Mouse (Mus musculus): ENCODE results near the gene Ndufa4. TPM values are rescaled to one million over a fixed set of nuclear protein-coding genes. Genes with fewer than 3 reads are reported as not detected.

The Ndufa4 gene
- polyA plus RNA-seq (2014; fragmentation: Nextera tagmentation; extraction: Ambion mirVana), result 1,211 and 1,550 TPM in 2 replicates

GRCm38 (mm10) chr6:11907269-11908032, at the start of gene Ndufa4, which contains the start of gene Phf14:
Gene Ndufa4 (minus strand): TSS chr6:11907497.
Gene Phf14 (plus strand): TSS chr6:11907809.
- H3K27ac ChIP-seq (ENCODE audit: low read depth, low read length), result peak within 1 kb of the TSS; percentile 45
- H3K27me3 ChIP-seq (ENCODE audit: control insufficient read depth, insufficient read depth, low read length), result no peaks in the 10 kb centered on the region
- peak within 1 kb of the TSS; percentile 72 for H3K4me2 ChIP-seq (ENCODE audit: low read depth, low read length)
- H3K9me3 ChIP-seq (ENCODE audit: control insufficient read depth, low read length), result no peaks in the 10 kb centered on the region
- H3K4me3 ChIP-seq (ENCODE audit: low read depth, low read length), result peak within 1 kb of the TSS; percentile 62
- WGBS, result under 1% methylated on average over 59 of the region's 59 CpGs
- H3K4me1 ChIP-seq (ENCODE audit: control insufficient read depth, insufficient read depth, low read length), result peaks cover 13% of the 10 kb centered on the region
- peak within 1 kb of the TSS; percentile 68 for H3K9ac ChIP-seq (replicated peaks; ENCODE audit: low read depth, low read length)
- ATAC-seq (ENCODE audit: low read depth), result peak; percentile 98
- H3K36me3 ChIP-seq (ENCODE audit: control insufficient read depth, insufficient read depth, low read length), result peaks cover 3% of the 10 kb centered on the region; the same call in 1 of the 2 replicates

GRCm38 (mm10) chr6:11948100-11948499, 40.8 kb upstream of the Ndufa4 start:
- H3K36me3 ChIP-seq (ENCODE audit: control insufficient read depth, insufficient read depth, low read length), result peaks cover 3% of the 10 kb centered on the region; the same call in 1 of the 2 replicates
- no peaks in the 10 kb centered on the region for H3K4me1 ChIP-seq (ENCODE audit: control insufficient read depth, insufficient read depth, low read length)
- H3K9me3 ChIP-seq (ENCODE audit: control insufficient read depth, low read length), result no peaks in the 10 kb centered on the region
- ATAC-seq (ENCODE audit: low read depth), result no peak
- no peak overlapping the region for H3K9ac ChIP-seq (replicated peaks; ENCODE audit: low read depth, low read length)
- no peaks in the 10 kb centered on the region for H3K27me3 ChIP-seq (ENCODE audit: control insufficient read depth, insufficient read depth, low read length)
- no peak overlapping the region for H3K4me3 ChIP-seq (ENCODE audit: low read depth, low read length)
- WGBS, result 100% methylated on average over 1 of the region's 1 CpGs
- H3K4me2 ChIP-seq (ENCODE audit: low read depth, low read length), result no peak overlapping the region
- no peak overlapping the region for H3K27ac ChIP-seq (ENCODE audit: low read depth, low read length)

- no peak overlapping the region for H3K4me2 ChIP-seq (ENCODE audit: low read depth, low read length)
- no peak overlapping the region for H3K27ac ChIP-seq (ENCODE audit: low read depth, low read length)
- H3K27me3 ChIP-seq (ENCODE audit: control insufficient read depth, insufficient read depth, low read length), result no peaks in the 10 kb centered on the region
- no peaks in the 10 kb centered on the region for H3K9me3 ChIP-seq (ENCODE audit: control insufficient read depth, low read length)
- no peak for ATAC-seq (ENCODE audit: low read depth)
- H3K9ac ChIP-seq (replicated peaks; ENCODE audit: low read depth, low read length), result no peak overlapping the region
- H3K4me1 ChIP-seq (ENCODE audit: control insufficient read depth, insufficient read depth, low read length), result no peaks in the 10 kb centered on the region
- 94% methylated on average over 4 of the region's 4 CpGs for WGBS
- H3K4me3 ChIP-seq (ENCODE audit: low read depth, low read length), result no peak overlapping the region
- H3K36me3 ChIP-seq (ENCODE audit: control insufficient read depth, insufficient read depth, low read length), result peaks cover 5% of the 10 kb centered on the region; the same call in 1 of the 2 replicates
These were observed 34.8 kb upstream of the Ndufa4 start for GRCm38 (mm10) chr6:11942089-11942488.

GRCm38 (mm10) chr6:11940895-11941294, 33.6 kb upstream of the Ndufa4 start:
- Histone ChIP-seq H3K27me3 (ENCODE audit: control insufficient read depth, insufficient read depth, low read length) (no peaks in the 10 kb centered on the region), H3K36me3 (ENCODE audit: control insufficient read depth, insufficient read depth, low read length) (peaks cover 5% of the 10 kb centered on the region; the same call in 1 of the 2 replicates), H3K9ac (replicated peaks; ENCODE audit: low read depth, low read length) (no peak overlapping the region), H3K4me3 (ENCODE audit: low read depth, low read length) (no peak overlapping the region), H3K9me3 (ENCODE audit: control insufficient read depth, low read length) (no peaks in the 10 kb centered on the region), H3K4me2 (ENCODE audit: low read depth, low read length) (no peak overlapping the region), H3K27ac (ENCODE audit: low read depth, low read length) (no peak overlapping the region), H3K4me1 (ENCODE audit: control insufficient read depth, insufficient read depth, low read length) (no peaks in the 10 kb centered on the region)
- no peak for ATAC-seq (ENCODE audit: low read depth)

- ATAC-seq (ENCODE audit: low read depth), result no peak
These were observed 26.1 kb upstream of the Ndufa4 start for GRCm38 (mm10) chr6:11933403-11933802.

GRCm38 (mm10) chr6:11927485-11927884, 20.2 kb upstream of the Ndufa4 start:
- Histone ChIP-seq H3K36me3 (ENCODE audit: control insufficient read depth, insufficient read depth, low read length) (peaks cover 4% of the 10 kb centered on the region; the same call in 1 of the 2 replicates), H3K27ac (ENCODE audit: low read depth, low read length) (no peak overlapping the region), H3K4me2 (ENCODE audit: low read depth, low read length) (peak overlapping the region; percentile 81; the same call in 1 of the 2 replicates), H3K27me3 (ENCODE audit: control insufficient read depth, insufficient read depth, low read length) (no peaks in the 10 kb centered on the region), H3K9ac (replicated peaks; ENCODE audit: low read depth, low read length) (no peak overlapping the region), H3K9me3 (ENCODE audit: control insufficient read depth, low read length) (no peaks in the 10 kb centered on the region), H3K4me1 (ENCODE audit: control insufficient read depth, insufficient read depth, low read length) (peaks cover 24% of the 10 kb centered on the region), H3K4me3 (ENCODE audit: low read depth, low read length) (no peak overlapping the region)
- WGBS, result 85% methylated on average over 6 of the region's 6 CpGs
- no peak for ATAC-seq (ENCODE audit: low read depth)

More at GRCm38 (mm10) chr6:11933403-11933802, 26.1 kb upstream of the Ndufa4 start:
- H3K9me3 ChIP-seq (ENCODE audit: control insufficient read depth, low read length), result no peaks in the 10 kb centered on the region
- H3K9ac ChIP-seq (replicated peaks; ENCODE audit: low read depth, low read length), result no peak overlapping the region
- H3K27ac ChIP-seq (ENCODE audit: low read depth, low read length), result no peak overlapping the region
- H3K36me3 ChIP-seq (ENCODE audit: control insufficient read depth, insufficient read depth, low read length), result peaks cover 7% of the 10 kb centered on the region
- WGBS, result 94% methylated on average over 7 of the region's 7 CpGs
- H3K4me3 ChIP-seq (ENCODE audit: low read depth, low read length), result no peak overlapping the region
- no peaks in the 10 kb centered on the region for H3K27me3 ChIP-seq (ENCODE audit: control insufficient read depth, insufficient read depth, low read length)
- H3K4me1 ChIP-seq (ENCODE audit: control insufficient read depth, insufficient read depth, low read length), result peaks cover 8% of the 10 kb centered on the region; the same call in 1 of the 2 replicates
- no peak overlapping the region for H3K4me2 ChIP-seq (ENCODE audit: low read depth, low read length)

DNA sequence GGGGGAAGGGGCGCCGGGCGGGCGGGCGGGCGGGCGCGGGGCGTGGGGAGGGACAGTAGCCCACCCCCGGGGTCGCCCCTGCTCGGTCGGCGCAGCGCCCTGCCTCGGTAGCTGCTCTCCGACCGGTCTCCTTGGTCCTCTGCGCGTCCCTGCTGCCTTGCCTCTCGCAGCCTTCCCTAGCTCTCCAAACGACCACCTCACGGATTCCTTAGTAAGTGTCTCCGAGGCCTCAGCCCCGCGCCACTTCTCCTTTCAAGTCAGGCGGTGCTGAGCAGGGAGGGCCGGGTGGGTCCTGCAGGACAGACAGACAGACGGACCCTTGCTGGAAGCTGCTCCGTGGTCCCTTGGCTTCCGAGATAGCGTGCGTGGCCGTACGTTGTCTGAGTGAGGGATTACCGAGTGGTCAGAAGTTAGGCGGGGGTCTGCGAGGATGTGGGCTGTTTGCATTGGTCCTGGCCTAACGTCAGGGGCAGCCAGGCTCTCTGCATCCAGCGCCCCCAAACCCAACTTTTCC, 18.8 kb upstream of the Ndufa4 start:
- H3K9me3 ChIP-seq (ENCODE audit: control insufficient read depth, low read length), result no peaks in the 10 kb centered on the region
- peaks cover 4% of the 10 kb centered on the region; the same call in 1 of the 2 replicates for H3K36me3 ChIP-seq (ENCODE audit: control insufficient read depth, insufficient read depth, low read length)
- no peaks in the 10 kb centered on the region for H3K27me3 ChIP-seq (ENCODE audit: control insufficient read depth, insufficient read depth, low read length)
- peak overlapping the region; percentile 99 for H3K27ac ChIP-seq (ENCODE audit: low read depth, low read length)
- peak; percentile 89 for ATAC-seq (ENCODE audit: low read depth)
- H3K4me1 ChIP-seq (ENCODE audit: control insufficient read depth, insufficient read depth, low read length), result peaks cover 24% of the 10 kb centered on the region
- peak overlapping the region; percentile 99 for H3K9ac ChIP-seq (replicated peaks; ENCODE audit: low read depth, low read length)
- peak overlapping the region; percentile 81 for H3K4me2 ChIP-seq (ENCODE audit: low read depth, low read length)
- H3K4me3 ChIP-seq (ENCODE audit: low read depth, low read length), result peak overlapping the region; percentile 81
- WGBS, result under 1% methylated on average over 30 of the region's 40 CpGs

DNA sequence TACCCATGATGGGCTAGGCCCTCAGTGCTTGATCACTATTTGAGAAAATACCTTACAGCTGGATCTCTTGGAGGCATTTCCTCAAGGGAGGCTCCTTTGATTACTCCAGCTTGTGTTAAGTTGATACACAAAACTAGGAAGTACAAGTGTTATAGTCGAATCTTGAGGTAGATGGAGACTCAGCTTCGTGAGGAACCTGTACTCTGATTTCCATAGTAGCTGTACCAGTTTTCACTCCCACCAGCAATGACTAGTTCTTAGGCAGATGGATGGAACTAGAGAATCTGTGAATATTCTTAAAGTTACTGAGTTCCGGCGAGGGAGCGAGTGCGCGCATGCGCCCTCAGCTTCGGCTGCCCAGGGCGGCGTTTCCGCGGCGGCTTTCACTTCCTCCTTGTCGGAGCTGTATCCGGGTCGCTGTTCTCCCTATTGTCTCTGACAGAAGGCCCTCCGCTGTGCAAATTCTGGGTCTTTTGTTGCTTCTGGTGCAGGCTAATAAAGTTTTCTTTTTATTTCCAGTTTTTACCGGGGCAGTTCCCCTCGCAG, 18.3 kb upstream of the Ndufa4 start:
- WGBS, result 1% methylated on average over 20 of the region's 20 CpGs
- H3K4me1 ChIP-seq (ENCODE audit: control insufficient read depth, insufficient read depth, low read length), result peaks cover 24% of the 10 kb centered on the region
- H3K4me3 ChIP-seq (ENCODE audit: low read depth, low read length), result peak overlapping the region; percentile 81
- H3K27me3 ChIP-seq (ENCODE audit: control insufficient read depth, insufficient read depth, low read length), result no peaks in the 10 kb centered on the region
- H3K36me3 ChIP-seq (ENCODE audit: control insufficient read depth, insufficient read depth, low read length), result peaks cover 4% of the 10 kb centered on the region; the same call in 1 of the 2 replicates
- H3K27ac ChIP-seq (ENCODE audit: low read depth, low read length), result peak overlapping the region; percentile 99
- H3K9ac ChIP-seq (replicated peaks; ENCODE audit: low read depth, low read length), result peak overlapping the region; percentile 99
- H3K4me2 ChIP-seq (ENCODE audit: low read depth, low read length), result peak overlapping the region; percentile 81
- no peaks in the 10 kb centered on the region for H3K9me3 ChIP-seq (ENCODE audit: control insufficient read depth, low read length)
- peak; percentile 97 for ATAC-seq (ENCODE audit: low read depth)

- ATAC-seq (ENCODE audit: low read depth), result no peak
- H3K4me1 ChIP-seq (ENCODE audit: control insufficient read depth, insufficient read depth, low read length), result peaks cover 13% of the 10 kb centered on the region
- H3K4me2 ChIP-seq (ENCODE audit: low read depth, low read length), result peak overlapping the region; percentile 72
- 0 out of 2 replicates have a peak, but pooled peaks cover 3% of the 10 kb centered on the region for H3K36me3 ChIP-seq (ENCODE audit: control insufficient read depth, insufficient read depth, low read length)
- H3K27ac ChIP-seq (ENCODE audit: low read depth, low read length), result no peak overlapping the region
- no peaks in the 10 kb centered on the region for H3K9me3 ChIP-seq (ENCODE audit: control insufficient read depth, low read length)
- peak overlapping the region; percentile 62 for H3K4me3 ChIP-seq (ENCODE audit: low read depth, low read length)
- H3K27me3 ChIP-seq (ENCODE audit: control insufficient read depth, insufficient read depth, low read length), result no peaks in the 10 kb centered on the region
- WGBS, result 30% methylated on average over 7 of the region's 7 CpGs
- H3K9ac ChIP-seq (replicated peaks; ENCODE audit: low read depth, low read length), result no peak overlapping the region; the same call in 1 of the 2 replicates
These were observed 873 bp upstream of the Ndufa4 start for GRCm38 (mm10) chr6:11908170-11908569.
